Mouse (Mus musculus): ENCODE results near the gene Gdpgp1.
A peak's percentile ranks its signal among the peaks of the same experiment; 100 is the strongest.

DNA sequence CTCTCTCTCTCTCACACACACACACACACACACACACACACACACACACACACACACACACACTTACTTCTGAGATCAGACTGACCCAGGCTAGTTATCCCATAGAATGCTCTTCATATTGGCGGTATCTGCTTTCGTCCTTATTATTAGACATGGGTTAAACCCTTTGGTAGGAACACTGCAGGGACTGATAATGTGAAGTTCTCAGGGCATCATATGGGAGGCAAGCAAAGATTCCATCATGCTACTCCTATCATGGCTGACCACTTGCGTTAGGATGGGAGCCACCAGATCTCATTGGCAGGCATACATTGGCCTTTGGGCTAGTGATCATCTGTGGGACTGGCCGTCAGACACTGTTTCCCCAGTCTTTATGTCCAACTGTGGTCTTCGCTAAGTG is 37.5 kb upstream of the Gdpgp1 start:
- TF ChIP-seq EP300 (IDR thresholded peaks at IDR 0.05; ENCODE audit: low read depth) (peak; percentile 69), CTCF (IDR thresholded peaks at IDR 0.05; ENCODE audit: low read depth) (no peak)
